Mouse (Mus musculus) thymus, postnatal 10 days (tissue): ENCODE measurements around the gene Tulp3.

Source experiments
- DNase-seq, 2 experiments: peaks; one replicate each; pipeline ENCODE4 v3.0.0; 2021; ENCODE audit warnings: low spot score in 2 of 2

Gene Tulp3

GRCm38 (mm10) chr6:128296750-128297393, 58.8 kb downstream of the Tulp3 start:
- DNase-seq = no peak

DNA sequence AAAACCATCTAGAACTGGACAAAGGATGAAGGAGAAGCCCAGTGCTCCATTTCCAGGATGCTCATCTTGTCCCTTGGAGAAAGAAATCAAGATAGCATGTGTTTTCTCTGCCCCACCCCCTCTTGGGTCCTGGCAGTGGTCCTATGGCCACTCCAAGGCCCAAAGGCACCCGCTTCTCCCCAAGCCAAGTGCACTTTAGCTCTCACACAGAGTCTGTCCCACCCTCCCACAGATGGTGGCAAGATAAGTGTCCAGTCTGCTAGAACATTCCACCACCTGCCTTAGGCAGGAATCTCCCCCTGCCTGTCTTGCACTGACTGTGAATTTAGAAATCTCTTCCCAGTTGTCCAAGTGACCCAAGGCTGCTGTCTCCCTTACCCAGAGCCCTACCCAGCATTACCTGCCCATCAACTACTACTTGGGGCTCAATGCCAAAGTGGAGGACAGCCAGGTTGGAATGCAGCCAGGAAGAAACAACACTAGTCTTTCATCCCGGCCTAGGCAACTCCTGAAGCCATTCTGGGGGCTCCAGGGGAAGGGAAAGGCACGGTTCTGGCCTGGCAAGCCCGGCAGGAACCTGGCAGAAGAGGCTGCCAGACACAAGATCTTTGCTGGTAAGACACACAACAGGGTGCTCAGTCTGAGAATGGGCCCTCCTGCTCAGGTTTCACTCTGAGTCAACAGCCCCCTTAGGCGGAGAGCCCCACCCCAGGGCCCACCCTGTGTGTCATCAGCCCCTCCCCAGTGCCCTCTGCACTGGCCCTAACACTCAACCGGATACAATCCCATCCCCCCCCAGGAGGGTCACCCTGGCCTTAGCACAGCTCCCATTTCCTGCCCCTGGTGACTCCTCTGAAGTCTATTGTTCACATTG, 59.5 kb downstream of the Tulp3 start:
- DNase-seq = no peak

GRCm38 (mm10) chr6:128291284-128291683, 64.4 kb downstream of the Tulp3 start:
- no peak for DNase-seq

DNA sequence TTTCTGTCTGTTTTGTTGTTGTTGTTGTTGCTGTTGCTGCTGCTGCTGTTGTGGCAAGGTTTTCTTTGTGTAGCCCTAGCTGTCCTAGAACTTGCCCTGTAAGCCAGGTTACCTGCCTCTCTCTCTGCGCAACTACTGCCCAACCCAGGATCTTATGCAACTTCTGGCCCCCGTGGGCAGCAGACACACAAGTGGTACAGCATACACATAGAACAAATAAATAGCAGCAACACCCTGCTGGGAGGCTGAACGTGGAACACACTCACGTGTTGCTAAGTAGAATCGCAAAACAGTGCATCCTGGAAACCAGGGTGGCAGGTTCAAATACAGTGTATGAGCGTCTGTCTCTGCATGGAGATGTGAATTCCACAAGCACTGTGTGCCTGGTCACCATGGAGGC, 67.0 kb downstream of the Tulp3 start:
- no peak for DNase-seq

GRCm38 (mm10) chr6:128285792-128286430, 69.7 kb downstream of the Tulp3 start:
- no peak for DNase-seq

GRCm38 (mm10) chr6:128282126-128282525, 73.5 kb downstream of the Tulp3 start:
- no peak for DNase-seq

GRCm38 (mm10) chr6:128280472-128281145, 75.0 kb downstream of the Tulp3 start:
- no peak for DNase-seq

DNA sequence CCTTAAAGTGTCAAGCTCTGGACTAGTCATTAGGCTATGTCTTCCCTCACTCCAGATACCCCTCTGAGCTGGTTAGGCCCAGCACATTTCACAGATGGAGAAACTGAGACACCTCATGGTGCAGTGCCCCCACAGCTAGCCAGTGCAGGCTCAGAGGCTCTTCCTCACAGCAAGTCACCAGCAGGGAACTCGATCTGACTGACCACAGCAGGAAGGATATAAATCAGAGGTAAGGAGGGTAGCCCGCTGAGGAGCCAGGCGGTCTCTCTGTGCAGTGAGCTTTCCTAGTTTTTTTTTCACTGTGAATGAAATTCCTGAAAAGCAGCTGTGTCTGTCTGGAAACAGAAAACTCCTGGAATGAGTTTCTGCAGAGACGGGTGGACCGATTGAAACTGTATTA, 76.0 kb downstream of the Tulp3 start:
- no peak for DNase-seq

DNA sequence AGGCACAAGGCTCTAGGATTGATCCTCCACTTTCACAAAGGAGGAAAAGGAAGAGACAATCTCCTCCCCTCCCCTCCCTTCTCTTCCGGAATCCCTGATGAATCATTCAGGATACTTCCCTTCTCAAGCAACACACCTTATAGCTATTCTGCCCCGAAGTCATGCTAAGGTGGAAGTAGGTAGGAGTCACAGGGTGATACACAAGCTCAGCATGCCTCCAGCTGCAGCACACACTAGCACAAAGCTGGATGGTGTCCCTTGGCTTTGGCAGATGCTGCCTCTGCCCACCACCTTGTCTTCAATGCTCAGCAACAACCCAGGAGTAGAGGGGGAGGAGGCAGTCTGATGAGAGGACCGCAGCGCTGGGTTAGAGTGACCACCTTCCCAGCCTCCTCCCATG, 76.6 kb downstream of the Tulp3 start:
- no peak for DNase-seq

- DNase-seq = no peak
Observed at GRCm38 (mm10) chr6:128277132-128278085, 78.2 kb downstream of the Tulp3 start.

- DNase-seq = no peak
Observed at GRCm38 (mm10) chr6:128276349-128276748, 79.3 kb downstream of the Tulp3 start.

DNA sequence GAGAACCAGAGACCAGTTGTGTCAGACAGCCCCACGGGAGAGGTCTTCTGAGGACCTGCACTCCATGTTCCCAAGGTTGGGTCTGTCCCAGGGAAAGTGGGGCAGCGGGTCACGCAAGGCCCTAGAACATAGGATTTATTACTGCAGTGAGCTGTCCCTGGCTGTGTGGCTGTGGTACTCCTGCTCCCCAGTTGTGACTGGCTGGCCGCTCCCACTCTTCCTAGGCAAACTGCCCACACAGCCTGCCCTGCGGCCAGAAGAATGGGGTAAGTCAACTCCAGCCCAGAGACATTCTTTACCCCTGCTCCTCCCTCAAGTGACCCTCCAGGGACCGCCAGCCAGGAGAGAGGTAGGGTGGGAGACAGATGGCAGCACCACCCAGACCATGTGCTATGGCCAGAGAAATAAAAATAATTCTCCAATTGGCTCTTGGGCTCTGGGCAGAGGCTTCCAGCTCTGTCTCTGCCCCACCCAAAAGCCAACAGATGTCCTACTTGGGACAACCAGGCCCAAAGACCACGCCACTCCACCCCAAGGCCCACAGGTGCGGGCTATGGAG, 80.1 kb downstream of the Tulp3 start:
- no peak for DNase-seq

GRCm38 (mm10) chr6:128273507-128273906, 82.1 kb downstream of the Tulp3 start:
- no peak for DNase-seq

- no peak for DNase-seq
Observed at GRCm38 (mm10) chr6:128272754-128273153, 82.9 kb downstream of the Tulp3 start.
